Mouse (Mus musculus): Measurements from ENCODE around the gene Eprs.
A peak's percentile ranks its signal among the peaks of the same experiment; 100 is the strongest.
"Not testable (repeated sequence)": the region's sequence is repeated elsewhere in the genome, so short reads cannot be mapped to it uniquely, and the experiment has no call there.

The Eprs gene

GRCm38 (mm10) chr1:185362677-185363520 is at the start of gene Eprs:
TSS of gene Eprs (plus strand) at chr1:185363044.
- peak; percentile 99 for DNase-seq

- no peak for DNase-seq
Observed at GRCm38 (mm10) chr1:185314546-185314945, 48.3 kb upstream of the Eprs start.

GRCm38 (mm10) chr1:185315846-185316568 is 46.8 kb upstream of the Eprs start:
- no peak for DNase-seq

GRCm38 (mm10) chr1:185327754-185328345 is 35.0 kb upstream of the Eprs start:
- DNase-seq = not testable (repeated sequence)

- DNase-seq = peak; percentile 91
Observed at GRCm38 (mm10) chr1:185328721-185329610, 33.9 kb upstream of the Eprs start, which contains the start of gene Iars2. TSS of gene Iars2 (minus strand) at chr1:185329396.

- DNase-seq = no peak
Observed at GRCm38 (mm10) chr1:185329851-185330250, 33.0 kb upstream of the Eprs start.

GRCm38 (mm10) chr1:185331364-185331763 is 31.5 kb upstream of the Eprs start:
- peak; percentile 20 for DNase-seq

GRCm38 (mm10) chr1:185331983-185332430 is 30.8 kb upstream of the Eprs start, which contains the start of gene Bpnt1:
TSS of gene Bpnt1 (plus strand) at chr1:185332149.
- peak; percentile 93 for DNase-seq

- no peak for DNase-seq
Observed at GRCm38 (mm10) chr1:185333651-185334050, 29.2 kb upstream of the Eprs start.

GRCm38 (mm10) chr1:185334136-185334535 is 28.7 kb upstream of the Eprs start:
- no peak for DNase-seq

GRCm38 (mm10) chr1:185335231-185335765 is 27.5 kb upstream of the Eprs start:
- no peak for DNase-seq

GRCm38 (mm10) chr1:185336535-185336934 is 26.3 kb upstream of the Eprs start:
- DNase-seq = no peak

- peak; percentile 52 for DNase-seq
Observed at GRCm38 (mm10) chr1:185342441-185342840, 20.4 kb upstream of the Eprs start.

- DNase-seq = no peak
Observed at GRCm38 (mm10) chr1:185343422-185343821, 19.4 kb upstream of the Eprs start.

GRCm38 (mm10) chr1:185346188-185346587 is 16.7 kb upstream of the Eprs start:
- no peak for DNase-seq

GRCm38 (mm10) chr1:185349741-185350140 is 13.1 kb upstream of the Eprs start:
- no peak for DNase-seq

- DNase-seq = no peak
Observed at GRCm38 (mm10) chr1:185350611-185351010, 12.2 kb upstream of the Eprs start.

GRCm38 (mm10) chr1:185352151-185352550 is 10.7 kb upstream of the Eprs start:
- no peak for DNase-seq

- no peak for DNase-seq
Observed at GRCm38 (mm10) chr1:185353351-185353750, 9.5 kb upstream of the Eprs start.

- DNase-seq = no peak
Observed at GRCm38 (mm10) chr1:185354731-185355130, 8.1 kb upstream of the Eprs start.

- no peak for DNase-seq
Observed at GRCm38 (mm10) chr1:185356246-185356645, 6.6 kb upstream of the Eprs start.

- DNase-seq = no peak
Observed at GRCm38 (mm10) chr1:185358211-185358610, 4.6 kb upstream of the Eprs start.

Measured in cerebellum, adult 11-12 months (tissue).